Mouse (Mus musculus): Measurements from ENCODE around the gene Gm9945. TPM values are rescaled to one million over a fixed set of nuclear protein-coding genes. Genes with fewer than 3 reads are reported as not detected.

Gm9945 gene
- polyA plus RNA-seq, 1 experiment from 2014 or later = not detected

GRCm38 (mm10) chr11:53485719-53486118 lies 5.8 kb downstream of the Gm9945 start:
- Histone ChIP-seq H3K4me2 (no peak overlapping the region), H3K9ac (no peak overlapping the region), H3K9me3 (no peaks in the 10 kb centered on the region), H3K36me3 (no peaks in the 10 kb centered on the region), H3K27me3 (peaks cover 61% of the 10 kb centered on the region), H3K27ac (replicated peaks) (no peak overlapping the region), H3K4me1 (replicated peaks) (peaks cover 10% of the 10 kb centered on the region), H3K4me3 (no peak overlapping the region)
- ATAC-seq (ENCODE audit: low read depth) = no peak
- 45% methylated on average over 3 of the region's 3 CpGs for WGBS

GRCm38 (mm10) chr11:53486351-53486750 lies 6.4 kb downstream of the Gm9945 start:
- WGBS = 72% methylated on average over 3 of the region's 3 CpGs
- H3K9me3 ChIP-seq = no peaks in the 10 kb centered on the region
- no peak overlapping the region for H3K27ac ChIP-seq (replicated peaks)
- H3K4me1 ChIP-seq (replicated peaks) = peaks cover 10% of the 10 kb centered on the region
- 0 out of 2 replicates have a peak overlapping the region, but pooled peaks have one; percentile 43 for H3K9ac ChIP-seq
- H3K4me3 ChIP-seq = no peak overlapping the region
- no peak for ATAC-seq (ENCODE audit: low read depth)
- H3K27me3 ChIP-seq = peaks cover 55% of the 10 kb centered on the region
- no peak overlapping the region for H3K4me2 ChIP-seq
- H3K36me3 ChIP-seq = no peaks in the 10 kb centered on the region

GRCm38 (mm10) chr11:53486822-53487594 lies 7.0 kb downstream of the Gm9945 start:
- peak overlapping the region; percentile 22 for H3K4me3 ChIP-seq
- H3K9me3 ChIP-seq = no peaks in the 10 kb centered on the region
- H3K9ac ChIP-seq = peak overlapping the region; percentile 43; the same call in 1 of the 2 replicates
- peak; percentile 44; the same call in 1 of the 2 replicates for ATAC-seq (ENCODE audit: low read depth)
- H3K27ac ChIP-seq (replicated peaks) = no peak overlapping the region
- peak overlapping the region; percentile 52 for H3K4me2 ChIP-seq
- 13% methylated on average over 27 of the region's 27 CpGs for WGBS
- no peaks in the 10 kb centered on the region for H3K36me3 ChIP-seq
- peaks cover 14% of the 10 kb centered on the region for H3K4me1 ChIP-seq (replicated peaks)
- H3K27me3 ChIP-seq = peaks cover 48% of the 10 kb centered on the region

- H3K9me3 ChIP-seq = no peaks in the 10 kb centered on the region
- H3K36me3 ChIP-seq = no peaks in the 10 kb centered on the region
- no peak overlapping the region for H3K9ac ChIP-seq
- peaks cover 36% of the 10 kb centered on the region for H3K27me3 ChIP-seq
- no peak overlapping the region for H3K4me2 ChIP-seq
- WGBS = 95% methylated on average over 5 of the region's 5 CpGs
- ATAC-seq (ENCODE audit: low read depth) = no peak
- no peak overlapping the region for H3K27ac ChIP-seq (replicated peaks)
- H3K4me1 ChIP-seq (replicated peaks) = peaks cover 31% of the 10 kb centered on the region
- H3K4me3 ChIP-seq = no peak overlapping the region
These were observed 9.0 kb downstream of the Gm9945 start for GRCm38 (mm10) chr11:53489007-53489406.

GRCm38 (mm10) chr11:53489421-53489820 lies 9.5 kb downstream of the Gm9945 start:
- peaks cover 31% of the 10 kb centered on the region for H3K4me1 ChIP-seq (replicated peaks)
- no peak for ATAC-seq (ENCODE audit: low read depth)
- peaks cover 34% of the 10 kb centered on the region for H3K27me3 ChIP-seq
- H3K9ac ChIP-seq = no peak overlapping the region
- no peak overlapping the region for H3K27ac ChIP-seq (replicated peaks)
- no peak overlapping the region for H3K4me3 ChIP-seq
- 75% methylated on average over 9 of the region's 9 CpGs for WGBS
- no peaks in the 10 kb centered on the region for H3K36me3 ChIP-seq
- no peak overlapping the region for H3K4me2 ChIP-seq
- no peaks in the 10 kb centered on the region for H3K9me3 ChIP-seq

GRCm38 (mm10) chr11:53491954-53492401 lies 12.0 kb downstream of the Gm9945 start:
- peak overlapping the region; percentile 57 for H3K27ac ChIP-seq (replicated peaks)
- ATAC-seq (ENCODE audit: low read depth) = 0 out of 2 replicates have a peak, but pooled peaks have one; percentile 11
- peaks cover 42% of the 10 kb centered on the region for H3K4me1 ChIP-seq (replicated peaks)
- WGBS = 4% methylated on average over 8 of the region's 8 CpGs
- H3K9ac ChIP-seq = no peak overlapping the region
- peaks cover 17% of the 10 kb centered on the region for H3K27me3 ChIP-seq
- no peak overlapping the region for H3K4me3 ChIP-seq
- no peaks in the 10 kb centered on the region for H3K36me3 ChIP-seq
- no peaks in the 10 kb centered on the region for H3K9me3 ChIP-seq
- H3K4me2 ChIP-seq = no peak overlapping the region

- 19% methylated on average over 3 of the region's 3 CpGs for WGBS
- H3K9me3 ChIP-seq = no peaks in the 10 kb centered on the region
These were observed 13.4 kb downstream of the Gm9945 start for GRCm38 (mm10) chr11:53493243-53493955.

GRCm38 (mm10) chr11:53495417-53495816 lies 15.5 kb downstream of the Gm9945 start:
- Histone ChIP-seq H3K9ac (no peak overlapping the region), H3K9me3 (no peaks in the 10 kb centered on the region), H3K4me2 (no peak overlapping the region), H3K36me3 (no peaks in the 10 kb centered on the region), H3K4me1 (replicated peaks) (peaks cover 36% of the 10 kb centered on the region), H3K4me3 (no peak overlapping the region), H3K27ac (replicated peaks) (peak overlapping the region; percentile 43), H3K27me3 (peaks cover 14% of the 10 kb centered on the region)
- 19% methylated on average over 6 of the region's 6 CpGs for WGBS
- ATAC-seq (ENCODE audit: low read depth) = no peak

More at GRCm38 (mm10) chr11:53493243-53493955, 13.4 kb downstream of the Gm9945 start:
- Histone ChIP-seq H3K27me3 (peaks cover 13% of the 10 kb centered on the region), H3K4me3 (no peak overlapping the region), H3K36me3 (no peaks in the 10 kb centered on the region), H3K4me1 (replicated peaks) (peaks cover 36% of the 10 kb centered on the region), H3K9ac (no peak overlapping the region), H3K4me2 (no peak overlapping the region), H3K27ac (replicated peaks) (no peak overlapping the region)
- ATAC-seq (ENCODE audit: low read depth) = no peak

- WGBS = 79% methylated on average over 6 of the region's 6 CpGs
- no peaks in the 10 kb centered on the region for H3K9me3 ChIP-seq
- no peak overlapping the region for H3K27ac ChIP-seq (replicated peaks)
- H3K4me1 ChIP-seq (replicated peaks) = peaks cover 37% of the 10 kb centered on the region
- H3K4me3 ChIP-seq = no peak overlapping the region
- H3K27me3 ChIP-seq = peaks cover 25% of the 10 kb centered on the region
- H3K4me2 ChIP-seq = no peak overlapping the region
- no peak for ATAC-seq (ENCODE audit: low read depth)
- H3K9ac ChIP-seq = no peak overlapping the region
- no peaks in the 10 kb centered on the region for H3K36me3 ChIP-seq
These were observed 17.0 kb downstream of the Gm9945 start for GRCm38 (mm10) chr11:53496946-53497345.

- no peak overlapping the region for H3K4me3 ChIP-seq
- H3K4me2 ChIP-seq = no peak overlapping the region
- no peak overlapping the region for H3K9ac ChIP-seq
- ATAC-seq (ENCODE audit: low read depth) = no peak
- no peak overlapping the region for H3K27ac ChIP-seq (replicated peaks)
- no peaks in the 10 kb centered on the region for H3K9me3 ChIP-seq
- peaks cover 25% of the 10 kb centered on the region for H3K27me3 ChIP-seq
- 10% methylated on average over 11 of the region's 11 CpGs for WGBS
- H3K36me3 ChIP-seq = no peaks in the 10 kb centered on the region
- H3K4me1 ChIP-seq (replicated peaks) = peaks cover 19% of the 10 kb centered on the region
These were observed 20.6 kb downstream of the Gm9945 start for GRCm38 (mm10) chr11:53500569-53500968.

- no peak overlapping the region for H3K9ac ChIP-seq
- no peak overlapping the region for H3K4me2 ChIP-seq
- no peak overlapping the region for H3K4me3 ChIP-seq
- H3K27ac ChIP-seq (replicated peaks) = no peak overlapping the region
- ATAC-seq (ENCODE audit: low read depth) = no peak
- H3K27me3 ChIP-seq = peaks cover 22% of the 10 kb centered on the region
- no peaks in the 10 kb centered on the region for H3K36me3 ChIP-seq
- 79% methylated on average over 8 of the region's 8 CpGs for whole genome bisulfite sequencing
- no peaks in the 10 kb centered on the region for H3K9me3 ChIP-seq
- H3K4me1 ChIP-seq (replicated peaks) = 0 out of 2 replicates have a peak, but pooled peaks cover 10% of the 10 kb centered on the region
These were observed 22.2 kb downstream of the Gm9945 start for GRCm38 (mm10) chr11:53502039-53502765.

- Histone ChIP-seq H3K9ac (no peak overlapping the region), H3K4me1 (replicated peaks) (peaks cover 17% of the 10 kb centered on the region; the same call in 1 of the 2 replicates)
- 85% methylated on average over 5 of the region's 5 CpGs for WGBS
These were observed 23.8 kb downstream of the Gm9945 start for GRCm38 (mm10) chr11:53503738-53504137.

More at GRCm38 (mm10) chr11:53503738-53504137, 23.8 kb downstream of the Gm9945 start:
- H3K36me3 ChIP-seq = no peaks in the 10 kb centered on the region
- no peak overlapping the region for H3K4me2 ChIP-seq
- H3K4me3 ChIP-seq = no peak overlapping the region
- H3K9me3 ChIP-seq = no peaks in the 10 kb centered on the region
- H3K27me3 ChIP-seq = peaks cover 14% of the 10 kb centered on the region
- no peak overlapping the region for H3K27ac ChIP-seq (replicated peaks)
- no peak for ATAC-seq (ENCODE audit: low read depth)

Measured in neural tube, embryonic 13.5 days (tissue).